Mouse (Mus musculus): ENCODE results near the gene Mtus2.

- TF ChIP-seq POLR2A (IDR thresholded peaks at IDR 0.05; ENCODE audit: low read depth, low read length) (no peak), ZNF384 (IDR thresholded peaks at IDR 0.05; ENCODE audit: low read depth, low read length) (no peak), CTCF (conservative IDR thresholded peaks at IDR 0.05 in 1 of 2, IDR thresholded peaks at IDR 0.05 in 1 of 2; ENCODE audit: low read depth in 2 of 2, low read length in 2 of 2) (no peak), IRF4 (IDR thresholded peaks at IDR 0.05; ENCODE audit: low read depth, low read length) (no peak), MAX (IDR thresholded peaks at IDR 0.05; ENCODE audit: low read length) (no peak), NRF1 (IDR thresholded peaks at IDR 0.05; ENCODE audit: low read depth, low read length) (no peak), MAFK (IDR thresholded peaks at IDR 0.05; ENCODE audit: insufficient replicate concordance, low read length) (no peak), USF1 (IDR thresholded peaks at IDR 0.05; ENCODE audit: low read depth, low read length) (no peak)
These were observed 347.0 kb downstream of the Mtus2 start for GRCm38 (mm10) chr5:148304112-148304511.

Data from CH12.LX (cell line).